Mouse (Mus musculus): ENCODE results near the gene Gfra1. TPM values are rescaled to one million over a fixed set of nuclear protein-coding genes. Genes with fewer than 3 reads are reported as not detected.

Gene Gfra1
- polyA plus RNA-seq, 1 experiment from 2014 or later: 15.2 TPM

- Histone ChIP-seq H3K36me3 (ENCODE audit: poor library complexity, severe bottlenecking) (no peaks in the 10 kb centered on the region), H3K4me3 (no peak overlapping the region), H3K27me3 (no peaks in the 10 kb centered on the region), H3K4me1 (no peaks in the 10 kb centered on the region), H3K9me3 (replicated peaks) (no peaks in the 10 kb centered on the region), H3K27ac (no peak overlapping the region), H3K4me2 (no peak overlapping the region), H3K9ac (no peak overlapping the region)
- 34% methylated on average over 8 of the region's 8 CpGs for WGBS
- no peak for ATAC-seq
Measured at GRCm38 (mm10) chr19:58413290-58413689, 42.4 kb downstream of the Gfra1 start.

- H3K9ac ChIP-seq: no peak overlapping the region
- H3K4me1 ChIP-seq: no peaks in the 10 kb centered on the region
- ATAC-seq: no peak
- 84% methylated on average over 2 of the region's 3 CpGs for WGBS
- no peaks in the 10 kb centered on the region for H3K36me3 ChIP-seq (ENCODE audit: poor library complexity, severe bottlenecking)
- no peak overlapping the region for H3K27ac ChIP-seq
- H3K9me3 ChIP-seq (replicated peaks): no peaks in the 10 kb centered on the region
- H3K4me2 ChIP-seq: no peak overlapping the region
- H3K27me3 ChIP-seq: no peaks in the 10 kb centered on the region
- no peak overlapping the region for H3K4me3 ChIP-seq
Measured at GRCm38 (mm10) chr19:58412811-58413210, 42.9 kb downstream of the Gfra1 start.

- no peaks in the 10 kb centered on the region for H3K4me1 ChIP-seq
- ATAC-seq: no peak
- no peak overlapping the region for H3K27ac ChIP-seq
- H3K27me3 ChIP-seq: no peaks in the 10 kb centered on the region
- H3K9me3 ChIP-seq (replicated peaks): no peaks in the 10 kb centered on the region
- H3K36me3 ChIP-seq (ENCODE audit: poor library complexity, severe bottlenecking): no peaks in the 10 kb centered on the region
- no peak overlapping the region for H3K4me2 ChIP-seq
- H3K4me3 ChIP-seq: no peak overlapping the region
- H3K9ac ChIP-seq: no peak overlapping the region
Measured at GRCm38 (mm10) chr19:58406726-58407125, 49.0 kb downstream of the Gfra1 start.

GRCm38 (mm10) chr19:58400224-58400623 lies 55.5 kb downstream of the Gfra1 start:
- H3K9me3 ChIP-seq (replicated peaks): no peaks in the 10 kb centered on the region
- H3K4me2 ChIP-seq: no peak overlapping the region
- no peak overlapping the region for H3K27ac ChIP-seq
- no peaks in the 10 kb centered on the region for H3K27me3 ChIP-seq
- no peak for ATAC-seq
- WGBS: 82% methylated on average over 3 of the region's 3 CpGs
- no peak overlapping the region for H3K9ac ChIP-seq
- H3K4me1 ChIP-seq: peaks cover 9% of the 10 kb centered on the region
- H3K4me3 ChIP-seq: no peak overlapping the region
- no peaks in the 10 kb centered on the region for H3K36me3 ChIP-seq (ENCODE audit: poor library complexity, severe bottlenecking)

- Histone ChIP-seq H3K9ac (no peak overlapping the region), H3K27me3 (no peaks in the 10 kb centered on the region), H3K9me3 (replicated peaks) (no peaks in the 10 kb centered on the region), H3K4me2 (no peak overlapping the region), H3K4me3 (no peak overlapping the region), H3K27ac (no peak overlapping the region), H3K36me3 (ENCODE audit: poor library complexity, severe bottlenecking) (no peaks in the 10 kb centered on the region), H3K4me1 (peaks cover 9% of the 10 kb centered on the region)
- no peak for ATAC-seq
- 77% methylated on average over 6 of the region's 6 CpGs for WGBS
Measured at GRCm38 (mm10) chr19:58399166-58399565, 56.5 kb downstream of the Gfra1 start.

- H3K9ac ChIP-seq: no peak overlapping the region
- no peaks in the 10 kb centered on the region for H3K27me3 ChIP-seq
- H3K9me3 ChIP-seq (replicated peaks): no peaks in the 10 kb centered on the region
- WGBS: 65% methylated on average over 4 of the region's 4 CpGs
- no peaks in the 10 kb centered on the region for H3K36me3 ChIP-seq (ENCODE audit: poor library complexity, severe bottlenecking)
- ATAC-seq: no peak
- H3K27ac ChIP-seq: no peak overlapping the region
- H3K4me1 ChIP-seq: peaks cover 9% of the 10 kb centered on the region
- no peak overlapping the region for H3K4me2 ChIP-seq
- no peak overlapping the region for H3K4me3 ChIP-seq
Measured at GRCm38 (mm10) chr19:58396604-58396984, 59.1 kb downstream of the Gfra1 start.

- ATAC-seq: no peak
- H3K9me3 ChIP-seq (replicated peaks): no peaks in the 10 kb centered on the region
Measured at GRCm38 (mm10) chr19:58395785-58396603, 59.7 kb downstream of the Gfra1 start.

GRCm38 (mm10) chr19:58393121-58393520 lies 62.6 kb downstream of the Gfra1 start:
- no peak for ATAC-seq
- H3K27ac ChIP-seq: no peak overlapping the region
- no peak overlapping the region for H3K9ac ChIP-seq
- H3K36me3 ChIP-seq (ENCODE audit: poor library complexity, severe bottlenecking): no peaks in the 10 kb centered on the region
- no peaks in the 10 kb centered on the region for H3K9me3 ChIP-seq (replicated peaks)
- no peaks in the 10 kb centered on the region for H3K27me3 ChIP-seq
- WGBS: 87% methylated on average over 7 of the region's 7 CpGs
- H3K4me3 ChIP-seq: no peak overlapping the region
- peaks cover 22% of the 10 kb centered on the region for H3K4me1 ChIP-seq
- H3K4me2 ChIP-seq: no peak overlapping the region

More at GRCm38 (mm10) chr19:58395785-58396603, 59.7 kb downstream of the Gfra1 start:
- Histone ChIP-seq H3K27me3 (no peaks in the 10 kb centered on the region), H3K36me3 (ENCODE audit: poor library complexity, severe bottlenecking) (no peaks in the 10 kb centered on the region), H3K4me1 (peaks cover 9% of the 10 kb centered on the region), H3K4me3 (no peak overlapping the region), H3K27ac (no peak overlapping the region), H3K9ac (no peak overlapping the region), H3K4me2 (no peak overlapping the region)
- 56% methylated on average over 16 of the region's 16 CpGs for WGBS

GRCm38 (mm10) chr19:58391796-58392195 lies 63.9 kb downstream of the Gfra1 start:
- WGBS: 87% methylated on average over 5 of the region's 5 CpGs
- H3K4me2 ChIP-seq: no peak overlapping the region
- H3K4me1 ChIP-seq: peaks cover 22% of the 10 kb centered on the region
- no peaks in the 10 kb centered on the region for H3K9me3 ChIP-seq (replicated peaks)
- no peaks in the 10 kb centered on the region for H3K36me3 ChIP-seq (ENCODE audit: poor library complexity, severe bottlenecking)
- no peak overlapping the region for H3K4me3 ChIP-seq
- H3K27ac ChIP-seq: no peak overlapping the region
- no peaks in the 10 kb centered on the region for H3K27me3 ChIP-seq
- no peak overlapping the region for H3K9ac ChIP-seq
- ATAC-seq: no peak

GRCm38 (mm10) chr19:58389466-58389865 lies 66.2 kb downstream of the Gfra1 start:
- Histone ChIP-seq H3K36me3 (ENCODE audit: poor library complexity, severe bottlenecking) (no peaks in the 10 kb centered on the region), H3K9ac (no peak overlapping the region), H3K4me1 (peaks cover 14% of the 10 kb centered on the region), H3K27me3 (no peaks in the 10 kb centered on the region), H3K27ac (no peak overlapping the region; the same call in 1 of the 2 replicates), H3K4me3 (no peak overlapping the region), H3K4me2 (no peak overlapping the region), H3K9me3 (replicated peaks) (no peaks in the 10 kb centered on the region)
- WGBS: 86% methylated on average over 8 of the region's 8 CpGs
- ATAC-seq: no peak

GRCm38 (mm10) chr19:58388851-58389447 lies 66.8 kb downstream of the Gfra1 start:
- Histone ChIP-seq H3K4me1 (peaks cover 14% of the 10 kb centered on the region), H3K4me3 (no peak overlapping the region), H3K9ac (no peak overlapping the region), H3K27ac (0 out of 2 replicates have a peak overlapping the region, but pooled peaks have one; percentile 1), H3K36me3 (ENCODE audit: poor library complexity, severe bottlenecking) (no peaks in the 10 kb centered on the region), H3K27me3 (no peaks in the 10 kb centered on the region), H3K9me3 (replicated peaks) (no peaks in the 10 kb centered on the region), H3K4me2 (no peak overlapping the region)
- ATAC-seq: no peak
- WGBS: 35% methylated on average over 18 of the region's 18 CpGs

- Histone ChIP-seq H3K4me2 (no peak overlapping the region), H3K9me3 (replicated peaks) (no peaks in the 10 kb centered on the region), H3K27ac (no peak overlapping the region), H3K36me3 (ENCODE audit: poor library complexity, severe bottlenecking) (no peaks in the 10 kb centered on the region), H3K4me1 (peaks cover 3% of the 10 kb centered on the region), H3K4me3 (no peak overlapping the region), H3K27me3 (no peaks in the 10 kb centered on the region), H3K9ac (no peak overlapping the region)
- ATAC-seq: no peak
- 70% methylated on average over 3 of the region's 3 CpGs for WGBS
Measured at GRCm38 (mm10) chr19:58383273-58383672, 72.4 kb downstream of the Gfra1 start.

All from forebrain, embryonic 13.5 days (tissue).